In the genomic region with DNA sequence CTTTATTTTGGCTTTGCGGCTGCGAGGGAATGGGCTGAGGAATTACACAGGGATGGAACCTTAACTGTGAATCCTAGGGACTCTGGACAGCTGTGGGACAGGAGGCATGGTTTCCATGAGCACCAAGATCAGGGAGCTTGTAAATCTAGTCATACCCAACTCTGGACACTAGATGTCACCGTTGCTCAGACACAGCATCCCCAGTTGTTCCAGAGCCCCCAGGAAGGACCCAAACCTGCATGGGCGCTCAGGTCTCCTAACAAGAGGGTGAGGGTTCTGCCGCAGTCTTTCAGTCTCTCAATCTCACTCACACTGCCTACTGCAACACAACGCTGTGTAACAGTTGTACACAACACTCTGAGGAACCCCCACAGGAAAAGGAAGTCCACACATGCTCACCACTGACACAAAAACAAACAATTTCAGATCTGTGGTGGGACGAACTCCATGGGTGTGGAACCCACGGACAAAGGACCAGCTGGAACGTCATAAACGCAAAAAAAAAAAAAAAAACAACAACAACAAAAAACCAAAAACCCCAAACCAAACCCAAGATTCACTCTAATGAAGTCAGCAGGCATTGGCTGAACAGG, we compare ENCODE assay signal across 9 mouse cellular contexts. TPM values are rescaled to one million over a fixed set of nuclear protein-coding genes. Genes with fewer than 3 reads are reported as not detected.
A peak's percentile ranks its signal among the peaks of the same experiment; 100 is the strongest.
DNase-seq lines count a peak whose midpoint lies in the region; ATAC-seq and TF ChIP-seq lines count a peak whose summit lies in the region.
"Had no signal": no experiment of that assay in that cellular context is flagged by ENCODE, and none has a peak within 500 bp of the region (broad histone marks: within the 10 kb centered on the region; RNA-seq: fewer than 3 reads in every experiment).

No protein-coding gene starts in this region.

- no peak overlapping the region for H3K9ac ChIP-seq in liver, embryonic 11.5 days (ENCODE audit: low read depth, low read length)
- H3K9ac ChIP-seq in hindbrain, embryonic 12.5 days = no peak overlapping the region

- no peaks in the 10 kb centered on the region for H3K9me3 ChIP-seq in liver, embryonic 11.5 days (ENCODE audit: control insufficient read depth, low read length)
- no peaks in the 10 kb centered on the region; the same call in 1 of the 2 replicates for H3K9me3 ChIP-seq in hindbrain, embryonic 12.5 days (replicated peaks)

- ATAC-seq in liver, embryonic 11.5 days (replicated peaks; ENCODE audit: low FRiP score) = no peak
- ATAC-seq in hindbrain, embryonic 12.5 days (ENCODE audit: low FRiP score) = 0 out of 2 replicates have a peak, but pooled peaks have one; percentile 19
- peak; percentile 69 for ATAC-seq in neutrophil, adult 5-6 weeks (ENCODE audit: extremely low read depth, insufficient number of reproducible peaks, low FRiP score, poor library complexity, severe bottlenecking)

- no peak for TF ChIP-seq POLR2A in brain, embryonic 14.5 days (IDR thresholded peaks at IDR 0.05; ENCODE audit: borderline replicate concordance, extremely low read depth, insufficient read depth, insufficient read length, poor library complexity, severe bottlenecking)
- TF ChIP-seq POLR2A in lung, adult 2 months (IDR thresholded peaks at IDR 0.05; ENCODE audit: borderline replicate concordance, extremely low read depth, low read depth, low read length) = no peak

- H3K27ac ChIP-seq in liver, embryonic 11.5 days (ENCODE audit: low read depth, low read length) = no peak overlapping the region
- no peak overlapping the region for H3K27ac ChIP-seq in hindbrain, embryonic 12.5 days

- WGBS in liver, embryonic 11.5 days = 47% methylated on average over 10 of the region's 10 CpGs
- 60% methylated on average over 10 of the region's 10 CpGs for WGBS in hindbrain, embryonic 12.5 days
- WGBS in lung, adult 2 months = 26% methylated on average over 10 of the region's 10 CpGs

- no peak overlapping the region for H3K4me3 ChIP-seq in liver, embryonic 11.5 days (ENCODE audit: low read depth, low read length)
- H3K4me3 ChIP-seq in hindbrain, embryonic 12.5 days = no peak overlapping the region
- no peak overlapping the region for H3K4me3 ChIP-seq in lung, adult 2 months (replicated peaks; ENCODE audit: extremely low read depth, low read depth, low read length)
- H3K4me3 ChIP-seq: erythroblast, embryonic 14.5 days had no signal

- peaks cover 8% of the 10 kb centered on the region; the same call in 1 of the 2 replicates for H3K36me3 ChIP-seq in liver, embryonic 11.5 days (ENCODE audit: control insufficient read depth, insufficient read depth, low read length)
- peaks cover 25% of the 10 kb centered on the region for H3K36me3 ChIP-seq in hindbrain, embryonic 12.5 days

- peak; percentile 78 for TF ChIP-seq CTCF in brain, embryonic 14.5 days (IDR thresholded peaks at IDR 0.05; ENCODE audit: borderline replicate concordance, extremely low read depth, insufficient read depth, insufficient read length)
- peak; percentile 69 for TF ChIP-seq CTCF in lung, adult 2 months (IDR thresholded peaks at IDR 0.05; ENCODE audit: insufficient read depth, low read length)

- peak; percentile 15 for DNase-seq in liver
- DNase-seq in liver, embryonic 11.5 days (ENCODE audit: low spot score) = no peak
- DNase-seq in brain, embryonic 14.5 days (ENCODE audit: low read depth) = peak; percentile 79
- DNase-seq in lung, adult 2 months = no peak
- no peak for DNase-seq in testis, postnatal 10 days (ENCODE audit: low spot score)
- DNase-seq in urinary bladder, postnatal 4 days (ENCODE audit: low spot score in 2 of 2) = no peak

- no peak overlapping the region for H3K4me2 ChIP-seq in liver, embryonic 11.5 days
- H3K4me2 ChIP-seq in hindbrain, embryonic 12.5 days (replicated peaks) = no peak overlapping the region

- H3K4me1 ChIP-seq in liver, embryonic 11.5 days (replicated peaks; ENCODE audit: control insufficient read depth, insufficient read depth, low read length) = no peaks in the 10 kb centered on the region
- H3K4me1 ChIP-seq in hindbrain, embryonic 12.5 days = no peaks in the 10 kb centered on the region
- H3K4me1 ChIP-seq in lung, adult 2 months (ENCODE audit: control insufficient read depth, insufficient read depth, low read length) = peaks cover 8% of the 10 kb centered on the region; the same call in 1 of the 2 replicates

- H3K27me3 ChIP-seq in liver, embryonic 11.5 days (replicated peaks; ENCODE audit: control insufficient read depth, insufficient read depth, low read length) = no peaks in the 10 kb centered on the region
- H3K27me3 ChIP-seq in hindbrain, embryonic 12.5 days = no peaks in the 10 kb centered on the region; the same call in 1 of the 2 replicates

RNA-seq across cellular contexts. Expression of a gene that starts 7.4 kb away (rescaled TPM):
- 0.49 TPM in 1 of 2 replicates, not detected in the other for polyA plus RNA-seq in liver, embryonic 11.5 days (2014; fragmentation: Nextera tagmentation; extraction: Ambion mirVana)
- 2.7 and 2.9 TPM in 2 replicates for polyA plus RNA-seq in brain, embryonic 14.5 days (2012; rRNA removed)
- 2.9 and 4.4 TPM in 2 replicates for polyA plus RNA-seq in hindbrain, embryonic 12.5 days (2016; fragmentation: Nextera tagmentation; extraction: Ambion mirVana)
- polyA plus RNA-seq in lung, adult 2 months (2012; rRNA removed) = 4.2 and 5.1 TPM in 2 replicates
- 0.25 TPM in 1 of 2 replicates, not detected in the other for total RNA-seq in neutrophil, adult 5-6 weeks (2017)
- polyA plus RNA-seq: erythroblast, embryonic 14.5 days had no signal

RNA-seq across cellular contexts. Expression of a gene that starts 11.5 kb away (rescaled TPM):
- polyA plus RNA-seq in liver, embryonic 11.5 days (2014; fragmentation: Nextera tagmentation; extraction: Ambion mirVana) = 205 and 214 TPM in 2 replicates
- 42.6 and 43.8 TPM in 2 replicates for polyA plus RNA-seq in brain, embryonic 14.5 days (2012; rRNA removed)
- polyA plus RNA-seq in hindbrain, embryonic 12.5 days (2016; fragmentation: Nextera tagmentation; extraction: Ambion mirVana) = 139 and 144 TPM in 2 replicates
- 11.6 and 24.4 TPM in 2 replicates for polyA plus RNA-seq in lung, adult 2 months (2012; rRNA removed)
- total RNA-seq in neutrophil, adult 5-6 weeks (2017) = 7.2 and 15.2 TPM in 2 replicates

RNA-seq across cellular contexts. Expression of a gene that starts 51.5 kb away (rescaled TPM):
- polyA plus RNA-seq in liver, embryonic 11.5 days (2014; fragmentation: Nextera tagmentation; extraction: Ambion mirVana) = 0.19 and 0.21 TPM in 2 replicates
- polyA plus RNA-seq in brain, embryonic 14.5 days (2012; rRNA removed) = 2.1 TPM in 2 replicates
- 1.2 and 1.3 TPM in 2 replicates for polyA plus RNA-seq in hindbrain, embryonic 12.5 days (2016; fragmentation: Nextera tagmentation; extraction: Ambion mirVana)
- 43.2 and 46.8 TPM in 2 replicates for polyA plus RNA-seq in lung, adult 2 months (2012; rRNA removed)
- 0.25 and 4.5 TPM in 2 replicates for total RNA-seq in neutrophil, adult 5-6 weeks (2017)
- polyA plus RNA-seq: erythroblast, embryonic 14.5 days had no signal

RNA-seq across cellular contexts. Expression of a gene that starts 54.3 kb away (rescaled TPM):
- polyA plus RNA-seq in liver, embryonic 11.5 days (2014; fragmentation: Nextera tagmentation; extraction: Ambion mirVana) = not detected in 2 replicates
- 0.40 and 0.49 TPM in 2 replicates for polyA plus RNA-seq in brain, embryonic 14.5 days (2012; rRNA removed)
- 0.13 and 0.15 TPM in 2 replicates for polyA plus RNA-seq in hindbrain, embryonic 12.5 days (2016; fragmentation: Nextera tagmentation; extraction: Ambion mirVana)
- 7.4 and 11.0 TPM in 2 replicates for polyA plus RNA-seq in lung, adult 2 months (2012; rRNA removed)
- not detected in 2 replicates for total RNA-seq in neutrophil, adult 5-6 weeks (2017)
- polyA plus RNA-seq: erythroblast, embryonic 14.5 days had no signal

Comparison
In these comparisons a context has a peak if more than half of its experiments do, and no peak if none do; other contexts are left out.
1. DNase-seq: peak in liver (single experiment) and brain, embryonic 14.5 days (single experiment); none in liver, embryonic 11.5 days (single experiment), lung, adult 2 months (single experiment), testis, postnatal 10 days (single experiment) and urinary bladder, postnatal 4 days (0 of 2).
2. RNA of a gene that starts 51.5 kb away (polyA plus RNA-seq): 43.2 to 46.8 TPM in lung, adult 2 months; 2.1 TPM in brain, embryonic 14.5 days, 1.2 to 1.3 TPM in hindbrain, embryonic 12.5 days and 0.19 to 0.21 TPM in liver, embryonic 11.5 days; every median in the first group is over 10 times any median in the second.